Mouse (Mus musculus) MEL (cell line): ENCODE data around the gene Lrig2.

Source experiments
- CTCF ChIP-seq, 3 experiments: IDR thresholded peaks in 2 of 3; conservative IDR thresholded peaks in 1 of 3; 2 replicates each; pipeline ENCODE4 v1.5.1; 2011 to 2012; ENCODE audit warnings: low read length in 3 of 3, low read depth in 2 of 3, mild to moderate bottlenecking in 2 of 3, improper control_type of control experiment in 1 of 3, inconsistent platforms in 1 of 3, mixed read lengths in 1 of 3, moderate library complexity in 1 of 3; ENCODE audit not compliant: control insufficient read depth in 1 of 3, insufficient read depth in 1 of 3, poor library complexity in 1 of 3, severe bottlenecking in 1 of 3
- ELF1 ChIP-seq: IDR thresholded peaks from 2 replicates; pipeline ENCODE4 v1.6.1; 2014; ENCODE audit warnings: low read depth, mild to moderate bottlenecking, inconsistent platforms, low read length, improper control_type of control experiment, moderate library complexity
- EP300 ChIP-seq, 2 experiments: IDR thresholded peaks; 2 replicates each; pipeline ENCODE4 v1.6.1; 2011; ENCODE audit warnings: improper control_type of control experiment in 2 of 2, low read length in 2 of 2, low read depth in 1 of 2, mild to moderate bottlenecking in 1 of 2
- GATA1 ChIP-seq: IDR thresholded peaks from 2 replicates; pipeline ENCODE4 v1.6.1; 2011; ENCODE audit warnings: low read depth, low read length, improper control_type of control experiment
- HCFC1 ChIP-seq: IDR thresholded peaks from 2 replicates; pipeline ENCODE4 v1.6.1; 2012; ENCODE audit warnings: low read depth, mild to moderate bottlenecking, inconsistent platforms, low read length, improper control_type of control experiment, moderate library complexity
- KAT2A ChIP-seq: conservative IDR thresholded peaks from 2 replicates; pipeline ENCODE4 v1.6.1; 2012; ENCODE audit warnings: low read depth, low read length, improper control_type of control experiment, inconsistent platforms
- MYC ChIP-seq: IDR thresholded peaks from 2 replicates; pipeline ENCODE4 v1.6.1; 2011; ENCODE audit warnings: low read depth, mild to moderate bottlenecking, low read length, improper control_type of control experiment, moderate library complexity
- POLR2A ChIP-seq, 2 experiments: IDR thresholded peaks; 2 replicates each; pipeline ENCODE4 v1.6.1; 2011 to 2012; ENCODE audit warnings: low read length in 2 of 2, mild to moderate bottlenecking in 2 of 2, control low read depth in 1 of 2, improper control_type of control experiment in 1 of 2, low read depth in 1 of 2, moderate library complexity in 1 of 2; ENCODE audit not compliant: control insufficient read depth in 1 of 2, insufficient read depth in 1 of 2, poor library complexity in 1 of 2
- POLR2AphosphoS2 ChIP-seq: IDR thresholded peaks from 2 replicates; pipeline ENCODE4 v1.6.1; 2011; ENCODE audit warnings: low read length, improper control_type of control experiment
- SIN3A ChIP-seq: IDR thresholded peaks from 2 replicates; pipeline ENCODE4 v1.6.1; 2012; ENCODE audit warnings: low read length, improper control_type of control experiment, inconsistent platforms
- USF2 ChIP-seq, 2 experiments: IDR thresholded peaks; 2 replicates each; pipeline ENCODE4 v1.6.1; 2011 to 2012; ENCODE audit warnings: improper control_type of control experiment in 2 of 2, low read length in 2 of 2, borderline replicate concordance in 1 of 2, inconsistent platforms in 1 of 2, low read depth in 1 of 2, mild to moderate bottlenecking in 1 of 2; ENCODE audit not compliant: insufficient read depth in 1 of 2
- ZNF384 ChIP-seq: IDR thresholded peaks from 2 replicates; pipeline ENCODE4 v1.6.1; 2012; ENCODE audit warnings: low read depth, mild to moderate bottlenecking, inconsistent platforms, low read length, improper control_type of control experiment

DNA sequence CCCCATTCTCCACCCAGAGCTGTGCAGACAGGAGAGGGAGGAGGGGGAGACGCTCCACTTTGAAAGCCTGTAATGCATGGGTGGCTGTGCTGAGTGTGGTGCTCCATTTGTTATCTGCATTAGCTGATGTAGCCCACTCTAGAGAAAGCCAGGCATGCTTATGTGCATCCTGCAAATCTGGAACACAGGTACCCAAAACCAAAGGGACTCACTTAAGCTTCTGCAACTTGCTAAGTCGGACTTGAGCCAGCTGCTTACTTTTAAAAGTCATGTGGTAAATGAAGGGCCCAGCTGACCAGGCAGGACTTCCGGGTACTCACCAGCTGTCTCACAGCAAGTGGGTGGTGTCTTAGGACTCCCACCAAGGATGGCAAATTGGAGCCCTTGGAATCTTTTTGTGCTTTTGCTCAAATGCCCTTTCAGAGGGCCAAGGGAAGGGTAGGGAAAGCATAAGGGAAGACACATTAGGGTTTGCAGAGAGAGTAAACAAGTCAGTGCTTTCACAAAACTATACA lies 66.7 kb downstream of the Lrig2 start:
- TF ChIP-seq CTCF (IDR thresholded peaks at IDR 0.05 in 2 of 3, conservative IDR thresholded peaks at IDR 0.05 in 1 of 3; ENCODE audit: control insufficient read depth in 1 of 3, insufficient read depth in 1 of 3, low read depth in 2 of 3, low read length in 3 of 3, poor library complexity in 1 of 3, severe bottlenecking in 1 of 3) (no peak), POLR2A (IDR thresholded peaks at IDR 0.05; ENCODE audit: control insufficient read depth in 1 of 2, insufficient read depth in 1 of 2, low read depth in 1 of 2, low read length in 2 of 2, poor library complexity in 1 of 2) (no peak), MYC (no peak), POLR2AphosphoS2 (no peak), ZNF384 (no peak), EP300 (IDR thresholded peaks at IDR 0.05; ENCODE audit: low read depth in 1 of 2, low read length in 2 of 2) (no peak), GATA1 (no peak), USF2 (IDR thresholded peaks at IDR 0.05; ENCODE audit: borderline replicate concordance in 1 of 2, insufficient read depth in 1 of 2, low read depth in 1 of 2, low read length in 2 of 2) (no peak), ELF1 (no peak), HCFC1 (no peak), SIN3A (no peak), KAT2A (no peak)
